Mouse (Mus musculus): Measurements from ENCODE around the gene Pam16.

- TF ChIP-seq CTCF (IDR thresholded peaks at IDR 0.05; ENCODE audit: low read depth, low read length) (no peak), POLR2A (IDR thresholded peaks at IDR 0.05; ENCODE audit: insufficient read depth, low read length) (no peak)
Measured at GRCm38 (mm10) chr16:4608532-4609059, 16.2 kb downstream of the Pam16 start.
